Mouse (Mus musculus) subcutaneous adipose tissue, adult 2 months (tissue): Measurements from ENCODE around the gene Iqcc. TPM values are rescaled to one million over a fixed set of nuclear protein-coding genes. Genes with fewer than 3 reads are reported as not detected.

Experiments used
- polyA plus RNA-seq: library from polyadenylated mRNA; depleted of rRNA; stranded (reverse); fragments of >200 nt; gene quantifications from 2 replicates; pipeline ENCODE4 v1.2.3, GENCODE M21; 2012; ENCODE audit warnings: low replicate concordance; rRNA removed

Gene Iqcc
- polyA plus RNA-seq, result 42.7 and 47.4 TPM in 2 replicates

DNA sequence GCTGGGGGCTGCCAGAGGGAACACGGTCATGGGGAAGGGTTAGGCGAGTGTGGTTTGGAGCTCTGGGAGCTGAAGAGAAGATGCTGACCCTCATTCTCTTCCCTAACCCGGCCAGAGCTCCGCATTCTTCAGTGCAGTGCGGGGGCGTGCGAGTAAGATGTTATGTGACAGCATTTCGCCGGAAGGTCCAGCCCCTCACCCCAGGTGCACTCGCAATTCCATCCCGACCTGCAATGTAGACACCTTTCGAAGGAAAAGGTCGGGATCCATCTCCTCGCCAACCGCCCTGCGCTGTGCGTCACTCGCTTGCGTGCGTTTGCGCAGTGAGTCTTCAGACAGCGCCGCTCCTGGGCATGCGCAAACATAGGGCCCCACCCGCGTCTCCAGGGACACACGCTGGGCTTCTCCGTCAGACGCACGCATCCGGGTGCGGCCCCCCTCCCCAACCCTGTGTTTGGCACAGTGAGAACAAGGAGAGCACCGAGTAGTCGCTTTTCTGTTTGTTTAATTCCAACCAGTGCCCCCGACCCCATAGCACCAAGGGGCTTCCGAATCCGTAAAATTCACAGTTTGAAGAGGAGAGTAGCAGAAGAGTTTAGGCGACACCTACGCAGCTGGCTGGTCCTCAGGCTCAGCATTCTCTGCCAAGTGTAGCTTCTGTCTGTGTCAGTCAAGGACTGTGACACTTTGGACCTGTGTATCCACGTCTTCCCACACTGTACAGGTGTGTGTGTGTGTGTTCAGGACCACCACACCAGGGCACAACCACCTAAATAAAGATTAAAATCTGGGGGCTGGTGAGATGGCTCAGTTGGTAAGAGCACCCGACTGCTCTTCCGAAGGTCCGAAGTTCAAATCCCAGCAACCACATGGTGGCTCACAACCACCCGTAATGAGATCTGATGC lies at the start of gene Iqcc:
Gene Iqcc, minus strand, starts transcription at position 314 of the 906 bp plus-strand sequence.

DNA sequence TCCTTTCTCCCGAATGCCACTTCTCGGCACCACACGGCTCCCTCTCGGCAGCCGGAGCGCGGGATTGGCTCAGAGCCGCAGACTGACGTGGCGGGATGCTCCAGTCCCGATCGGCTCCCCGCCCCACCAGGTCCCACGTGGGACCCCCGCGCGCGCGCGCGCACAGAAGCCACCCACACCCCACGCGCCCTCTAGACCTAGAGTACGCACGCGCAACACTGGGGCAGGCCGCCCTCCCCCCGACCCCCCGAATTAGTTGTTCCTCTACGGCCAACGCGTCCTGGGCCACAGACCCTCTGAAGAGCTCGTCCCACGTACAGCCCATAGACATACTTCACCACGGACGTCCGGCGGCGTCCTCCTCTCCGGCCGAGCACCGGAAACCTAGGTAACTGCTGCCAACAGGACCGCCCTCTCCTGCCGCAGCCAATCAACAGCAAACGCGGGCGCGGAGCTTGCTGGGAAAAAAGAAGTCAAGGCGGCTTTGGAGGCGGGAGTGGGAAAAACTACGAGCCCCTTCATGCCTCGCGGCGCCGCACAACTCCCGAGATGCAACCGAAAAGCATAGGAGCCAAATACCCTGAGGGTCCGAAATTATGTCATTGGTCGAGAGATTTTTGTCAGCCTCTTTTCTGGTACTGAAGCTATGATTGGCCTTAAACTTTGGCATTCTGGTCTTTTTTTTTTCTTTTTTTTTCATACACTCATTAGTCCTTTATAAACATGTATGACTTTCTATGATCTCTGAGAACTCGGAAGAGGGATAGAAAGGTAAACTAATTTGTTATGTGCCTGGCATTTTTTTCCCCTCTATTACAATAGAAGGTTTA lies 22.0 kb upstream of the Iqcc start, which contains the start of gene Txlna:
Gene Txlna, minus strand, starts transcription at position 428 of the 830 bp plus-strand sequence.

DNA sequence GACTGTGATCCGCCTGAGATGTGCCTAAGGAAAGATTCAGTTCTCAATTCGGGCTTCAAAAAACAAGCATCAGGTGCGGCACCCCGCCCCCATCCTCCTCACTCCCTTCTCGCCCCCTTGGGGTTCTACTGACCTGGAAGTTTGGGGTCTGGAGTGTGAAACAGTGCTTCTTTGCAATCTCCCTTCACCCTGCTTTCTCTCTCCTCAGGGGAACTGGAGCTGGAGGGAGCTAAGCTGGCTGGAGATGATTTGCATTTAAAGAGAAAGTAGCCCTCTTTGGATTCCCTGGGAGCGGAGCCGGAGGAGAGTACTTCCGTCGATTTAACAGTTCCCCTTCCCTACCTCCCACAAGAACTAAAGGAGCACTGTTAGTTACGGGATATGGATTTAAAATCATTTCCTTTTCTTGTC lies 4.8 kb upstream of the Iqcc start, which contains the start of gene Ccdc28b:
Gene Ccdc28b, minus strand, starts transcription at position 267 of the 411 bp plus-strand sequence.

DNA sequence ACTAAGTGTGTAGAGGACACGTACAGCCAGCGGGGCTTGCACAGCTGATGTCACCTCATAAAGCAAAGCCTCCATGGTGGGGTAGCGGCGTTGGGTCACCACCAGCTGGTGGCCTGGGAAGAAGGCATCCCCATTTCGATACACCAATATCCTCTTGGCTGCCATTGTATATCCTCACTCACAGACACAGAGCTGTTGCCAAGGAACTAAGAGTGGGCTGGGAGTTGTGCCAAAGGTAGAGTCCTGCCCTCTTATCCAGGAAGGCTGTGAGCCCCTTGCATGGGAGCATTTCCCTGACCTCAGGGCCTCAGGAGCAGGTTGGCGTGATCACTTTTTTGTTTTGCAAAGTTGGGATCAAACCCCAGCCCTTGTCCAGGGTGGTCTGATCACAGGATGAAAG lies 4.8 kb downstream of the Iqcc start, which contains the start of gene Dcdc2b:
Gene Dcdc2b, minus strand, starts transcription at position 165 of the 400 bp plus-strand sequence.

DNA sequence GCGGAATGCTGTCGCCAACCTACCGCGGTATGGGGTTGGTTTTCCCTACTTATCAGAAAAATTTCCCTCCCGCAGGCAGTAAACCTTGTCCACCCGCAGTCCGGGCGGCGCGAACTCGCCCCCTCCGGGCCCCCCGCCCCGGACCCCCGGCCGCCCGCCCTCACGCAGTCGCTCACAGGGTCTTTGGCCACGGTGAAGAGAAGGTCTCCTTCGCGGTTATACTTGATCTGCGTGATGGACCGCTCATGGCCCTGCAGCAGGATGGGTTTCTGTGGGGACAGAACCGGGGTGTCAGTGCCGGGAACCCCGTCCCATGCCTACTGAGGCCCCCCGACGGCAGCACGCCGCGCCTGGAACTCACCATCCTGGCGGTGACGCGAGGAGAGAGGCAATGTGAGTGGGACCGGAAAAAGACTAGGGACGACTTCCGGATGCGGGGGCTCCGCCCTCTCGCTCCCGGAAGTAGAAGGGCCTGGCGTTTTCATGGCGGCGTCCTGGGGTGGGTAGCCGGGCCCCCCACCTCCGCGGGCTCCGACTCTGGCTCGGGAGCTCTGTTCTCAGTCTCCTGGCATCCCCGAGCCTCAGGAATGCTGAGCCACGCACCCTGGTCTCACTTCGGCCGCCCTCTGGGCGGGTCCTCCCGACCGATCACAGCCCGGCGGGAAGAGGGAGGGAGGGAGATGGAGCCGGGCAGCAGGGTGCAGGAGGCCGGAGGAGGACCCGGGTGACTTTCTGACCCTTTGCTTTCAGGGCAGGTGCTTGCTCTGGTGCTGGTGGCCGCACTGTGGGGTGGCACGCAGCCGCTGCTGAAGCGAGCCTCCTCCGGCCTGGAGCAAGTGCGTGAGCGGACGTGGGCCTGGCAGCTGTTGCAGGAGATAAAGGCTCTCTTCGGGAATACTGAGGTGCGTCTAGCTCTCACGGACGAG lies 18.4 kb downstream of the Iqcc start, which contains the start of the genes Eif3i and Tmem234:
Gene Eif3i, minus strand, starts transcription at position 416 of the 926 bp plus-strand sequence.
Gene Tmem234, plus strand, starts transcription at position 436 of the 926 bp plus-strand sequence.

DNA sequence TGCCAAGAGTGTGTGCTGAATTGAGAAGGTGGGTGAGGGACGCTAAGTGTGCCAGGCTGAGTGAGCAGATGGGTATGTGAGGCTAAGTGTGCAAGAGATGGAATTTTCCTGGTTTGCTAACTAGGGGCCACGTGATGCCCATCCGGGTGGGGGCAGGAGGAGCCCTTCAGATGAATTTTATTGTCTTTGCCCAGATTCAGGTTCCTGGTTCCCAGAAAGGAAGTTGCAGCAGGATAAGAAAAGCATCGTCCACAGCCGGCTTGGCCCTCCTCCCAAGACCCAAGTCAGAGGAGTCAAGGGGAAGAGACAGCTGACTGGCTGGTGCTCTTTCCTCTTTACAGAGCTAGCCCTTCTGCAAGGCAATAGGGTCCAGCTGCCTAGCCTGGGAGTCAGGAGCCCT lies 40.4 kb downstream of the Iqcc start, which contains the start of gene Fam167b:
Gene Fam167b, minus strand, starts transcription at position 84 of the 400 bp plus-strand sequence.

DNA sequence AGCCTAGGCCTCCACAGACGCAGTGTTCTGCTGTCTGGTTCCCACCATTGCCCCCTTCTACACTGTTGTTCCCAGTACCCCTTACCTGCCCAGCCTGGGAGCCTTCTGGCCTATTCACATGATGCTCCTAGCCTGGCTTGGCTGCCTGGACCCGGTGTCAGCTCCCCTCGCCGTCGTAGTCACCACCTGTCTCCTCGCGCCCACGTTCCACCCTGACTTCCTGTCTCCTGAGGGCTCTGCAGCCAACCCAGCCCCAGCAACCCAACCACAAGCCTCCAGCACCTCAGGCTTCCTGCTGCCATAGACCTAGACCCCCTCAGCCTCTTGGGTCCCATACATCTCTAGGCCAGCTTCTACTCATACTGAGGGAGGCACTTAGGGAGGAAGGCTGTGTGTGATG lies 45.5 kb downstream of the Iqcc start, which contains the start of gene Lck:
Gene Lck, minus strand, starts transcription at position 212 of the 400 bp plus-strand sequence.

Other genes starting within 250 kb of the Iqcc start
- 8.4 and 16.5 TPM in 2 replicates for gene Zbtb8a, start 241.0 kb downstream of the Iqcc start, polyA plus RNA-seq
- gene Zbtb8b, start 178.2 kb downstream of the Iqcc start, polyA plus RNA-seq, result 0.04 and 0.50 TPM in 2 replicates
- 25.8 and 29.3 TPM in 2 replicates for gene Bsdc1, start 157.5 kb downstream of the Iqcc start, polyA plus RNA-seq
- not detected in 2 replicates for gene Tssk3, start 128.1 kb downstream of the Iqcc start, polyA plus RNA-seq
- not detected in 2 replicates for gene Fam229a, start 127.9 kb downstream of the Iqcc start, polyA plus RNA-seq
- 9.7 and 138 TPM in 2 replicates for gene Marcksl1, start 105.5 kb downstream of the Iqcc start, polyA plus RNA-seq
- 74.8 and 88.0 TPM in 2 replicates for gene Hdac1, start 76.4 kb downstream of the Iqcc start, polyA plus RNA-seq
- 3.9 and 14.2 TPM in 2 replicates for gene Lck, start 45.5 kb downstream of the Iqcc start, polyA plus RNA-seq
- 5.5 and 9.6 TPM in 2 replicates for gene Fam167b, start 40.5 kb downstream of the Iqcc start, polyA plus RNA-seq
- 288 and 471 TPM in 2 replicates for gene Eif3i, start 18.5 kb downstream of the Iqcc start, polyA plus RNA-seq
- 175 and 198 TPM in 2 replicates for gene Tmem234, start 18.4 kb downstream of the Iqcc start, polyA plus RNA-seq
- gene Dcdc2b, start 4.8 kb downstream of the Iqcc start, polyA plus RNA-seq, result 3.5 and 5.3 TPM in 2 replicates
- gene Ccdc28b, start 4.8 kb upstream of the Iqcc start, polyA plus RNA-seq, result 29.9 and 47.1 TPM in 2 replicates
- gene Txlna, start 22.0 kb upstream of the Iqcc start, polyA plus RNA-seq, result 29.3 and 49.8 TPM in 2 replicates
- gene Kpna6, start 53.7 kb upstream of the Iqcc start, polyA plus RNA-seq, result 45.3 and 52.7 TPM in 2 replicates
- gene Tmem39b, start 77.7 kb upstream of the Iqcc start, polyA plus RNA-seq, result 19.3 and 45.2 TPM in 2 replicates
- gene Khdrbs1, start 123.2 kb upstream of the Iqcc start, polyA plus RNA-seq, result 10.8 and 32.5 TPM in 2 replicates
- 36.9 and 44.1 TPM in 2 replicates for gene Ptp4a2, start 192.1 kb upstream of the Iqcc start, polyA plus RNA-seq